Mouse (Mus musculus): ENCODE measurements around the gene Zan.

Gene Zan

GRCm38 (mm10) chr5:137410066-137410465 is 66.8 kb downstream of the Zan start:
- no peak for DNase-seq

- no peak for DNase-seq
Measured at GRCm38 (mm10) chr5:137409451-137409850, 67.4 kb downstream of the Zan start.

- DNase-seq, result no peak
Measured at GRCm38 (mm10) chr5:137404081-137404480, 72.8 kb downstream of the Zan start.

GRCm38 (mm10) chr5:137394456-137394855 is 82.4 kb downstream of the Zan start:
- no peak for DNase-seq

GRCm38 (mm10) chr5:137391641-137392040 is 85.2 kb downstream of the Zan start:
- no peak for DNase-seq

GRCm38 (mm10) chr5:137386712-137387111 is 90.2 kb downstream of the Zan start:
- no peak for DNase-seq

- DNase-seq, result no peak
Measured at GRCm38 (mm10) chr5:137383441-137383840, 93.4 kb downstream of the Zan start.

GRCm38 (mm10) chr5:137381152-137381551 is 95.7 kb downstream of the Zan start:
- DNase-seq, result peak; percentile 81

- DNase-seq, result no peak
Measured at GRCm38 (mm10) chr5:137377603-137378002, 99.3 kb downstream of the Zan start.

- DNase-seq, result peak; percentile 42
Measured at GRCm38 (mm10) chr5:137377176-137377575, 99.7 kb downstream of the Zan start.

- DNase-seq, result no peak
Measured at GRCm38 (mm10) chr5:137376722-137377121, 100.1 kb downstream of the Zan start.

- DNase-seq, result peak; percentile 79
Measured at GRCm38 (mm10) chr5:137376198-137376597, 100.7 kb downstream of the Zan start.

GRCm38 (mm10) chr5:137375627-137376026 is 101.2 kb downstream of the Zan start:
- DNase-seq, result peak; percentile 67

GRCm38 (mm10) chr5:137374521-137375080 is 102.3 kb downstream of the Zan start:
- peak; percentile 9 for DNase-seq

GRCm38 (mm10) chr5:137373371-137373950 is 103.4 kb downstream of the Zan start:
- DNase-seq, result no peak

GRCm38 (mm10) chr5:137369665-137370064 is 107.2 kb downstream of the Zan start:
- no peak for DNase-seq

GRCm38 (mm10) chr5:137358382-137358781 is 118.5 kb downstream of the Zan start:
- peak; percentile 23 for DNase-seq

- peak; percentile 21 for DNase-seq
Measured at GRCm38 (mm10) chr5:137354091-137354490, 122.8 kb downstream of the Zan start.

- DNase-seq, result peak; percentile 76
Measured at GRCm38 (mm10) chr5:137352011-137352975, 124.6 kb downstream of the Zan start.

GRCm38 (mm10) chr5:137351394-137351793 is 125.5 kb downstream of the Zan start:
- peak; percentile 20 for DNase-seq

GRCm38 (mm10) chr5:137351058-137351380 is 125.8 kb downstream of the Zan start:
- peak; percentile 6 for DNase-seq

GRCm38 (mm10) chr5:137350205-137351057 is 126.4 kb downstream of the Zan start:
- no peak for DNase-seq

All from lung, postnatal 10 days (tissue).